Mouse (Mus musculus): ENCODE results near the gene Numbl. TPM values are rescaled to one million over a fixed set of nuclear protein-coding genes. Genes with fewer than 3 reads are reported as not detected.

Gene Numbl
- polyA plus RNA-seq, 1 experiment: 108 TPM

DNA sequence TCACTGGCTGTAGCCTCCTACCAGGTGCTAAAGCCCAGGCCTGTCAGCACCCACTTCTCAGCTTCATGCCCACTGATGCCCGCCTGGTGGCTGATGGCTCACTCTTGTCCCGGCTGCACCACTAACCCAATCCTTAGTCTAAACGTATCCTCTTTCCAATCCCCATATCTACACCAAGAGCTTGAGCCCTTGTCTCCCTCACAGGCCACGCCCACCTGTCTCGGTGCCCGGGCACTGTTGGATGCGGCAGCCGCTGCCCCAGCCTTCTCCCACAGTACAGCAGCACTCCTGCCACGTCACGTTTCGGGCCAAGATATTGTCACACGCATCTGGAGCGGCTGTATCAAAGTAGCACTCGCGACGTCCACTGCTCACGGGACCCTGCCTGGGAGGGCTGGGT lies 52.1 kb downstream of the Numbl start:
- TF ChIP-seq POLR2A (IDR thresholded peaks at IDR 0.05; ENCODE audit: extremely low read depth, insufficient read depth, low read length): no peak
- TF ChIP-seq CTCF (IDR thresholded peaks at IDR 0.05; ENCODE audit: extremely low read depth, insufficient read depth, low read length): no peak
- Histone ChIP-seq H3K4me3 (ENCODE audit: insufficient read depth, low read length) (no peak overlapping the region), H3K27ac (ENCODE audit: insufficient read depth, low read length) (no peak overlapping the region)

DNA sequence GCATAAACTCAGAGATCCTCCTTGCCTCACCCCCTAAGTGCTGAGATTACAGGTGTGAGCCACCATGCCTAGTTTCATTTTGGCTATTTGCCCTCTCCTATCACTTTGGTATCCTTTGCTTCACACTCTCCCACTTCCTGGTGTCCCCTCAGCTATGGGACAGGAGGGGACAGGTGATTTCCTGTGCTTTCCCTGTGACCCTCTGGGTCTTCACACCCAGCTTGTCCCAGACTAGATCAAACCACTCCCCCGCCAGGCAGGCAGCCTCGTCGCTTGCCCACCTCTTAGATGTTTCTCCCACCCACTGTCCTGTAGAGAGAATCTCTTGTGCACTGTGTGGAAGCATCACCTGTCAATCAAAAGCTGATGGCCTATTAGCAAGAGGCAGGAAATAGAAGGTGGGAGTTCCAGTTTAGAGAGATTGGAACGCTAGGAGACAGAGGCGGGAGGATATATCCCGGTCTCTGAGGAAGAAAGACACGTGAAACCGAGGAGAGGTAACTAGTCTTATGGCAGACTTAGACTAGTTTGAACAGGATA lies 52.8 kb downstream of the Numbl start:
- Histone ChIP-seq H3K4me1 (ENCODE audit: control insufficient read depth, insufficient read depth, low read length) (no peaks in the 10 kb centered on the region), H3K27ac (ENCODE audit: insufficient read depth, low read length) (no peak overlapping the region), H3K4me3 (ENCODE audit: insufficient read depth, low read length) (no peak overlapping the region)
- TF ChIP-seq POLR2A (IDR thresholded peaks at IDR 0.05; ENCODE audit: extremely low read depth, insufficient read depth, low read length): no peak
- TF ChIP-seq CTCF (IDR thresholded peaks at IDR 0.05; ENCODE audit: extremely low read depth, insufficient read depth, low read length): no peak

More for the DNA sequence above, 52.1 kb downstream of the Numbl start:
- H3K4me1 ChIP-seq (ENCODE audit: control insufficient read depth, insufficient read depth, low read length): no peaks in the 10 kb centered on the region

DNA sequence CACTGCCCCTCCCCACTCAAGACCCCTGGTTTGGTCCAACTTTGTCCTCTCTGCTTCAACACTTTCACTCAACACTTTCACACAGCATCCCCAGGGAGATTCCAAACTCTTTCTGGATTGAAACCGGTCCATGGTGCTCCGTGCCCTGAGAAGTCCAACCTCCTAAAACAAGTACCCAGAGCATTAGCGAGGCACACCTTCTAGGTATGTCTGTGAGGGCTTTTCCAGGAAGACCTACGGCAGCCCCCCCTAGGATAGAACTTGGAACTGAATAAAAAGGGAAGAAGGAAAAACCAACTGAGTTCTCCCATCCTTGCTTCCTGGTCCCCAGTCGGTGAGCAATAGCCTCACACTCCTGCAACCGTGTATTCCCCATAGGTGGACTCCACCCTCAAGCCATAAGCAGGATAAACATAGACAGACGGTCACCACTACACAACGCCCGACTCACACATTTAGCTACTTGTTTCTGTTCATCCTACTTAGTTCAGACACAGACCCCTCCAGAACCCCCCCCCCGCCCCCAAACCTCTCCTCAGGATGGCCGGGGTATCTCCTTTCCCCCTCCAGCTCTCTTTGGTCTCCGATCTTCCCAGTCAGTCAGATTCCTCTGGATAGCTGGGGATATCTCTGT lies 53.5 kb downstream of the Numbl start:
- TF ChIP-seq CTCF (IDR thresholded peaks at IDR 0.05; ENCODE audit: extremely low read depth, insufficient read depth, low read length) (no peak), POLR2A (IDR thresholded peaks at IDR 0.05; ENCODE audit: extremely low read depth, insufficient read depth, low read length) (no peak)
- H3K4me3 ChIP-seq (ENCODE audit: insufficient read depth, low read length): no peak overlapping the region
- no peak overlapping the region for H3K27ac ChIP-seq (ENCODE audit: insufficient read depth, low read length)
- no peaks in the 10 kb centered on the region for H3K4me1 ChIP-seq (ENCODE audit: control insufficient read depth, insufficient read depth, low read length)

DNA sequence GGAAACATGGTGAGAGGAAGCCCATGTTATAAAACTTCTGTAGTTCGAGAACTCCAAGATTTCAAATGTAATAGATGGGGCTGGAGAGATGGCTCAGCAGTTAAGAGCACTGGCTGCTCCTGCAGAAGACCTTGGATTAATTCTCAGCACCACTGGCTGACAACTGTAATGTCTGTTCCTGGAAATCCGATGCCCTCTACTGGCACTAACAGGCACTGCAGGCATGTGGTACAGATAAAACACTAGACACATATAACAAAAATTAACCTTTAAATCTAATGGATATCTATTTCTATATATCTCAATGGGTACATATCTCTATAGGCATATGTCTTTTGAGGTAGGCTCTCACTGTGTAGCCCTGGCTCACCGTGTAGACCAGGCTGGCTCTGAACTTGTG lies 56.2 kb downstream of the Numbl start:
- TF ChIP-seq CTCF (IDR thresholded peaks at IDR 0.05; ENCODE audit: extremely low read depth, insufficient read depth, low read length): no peak
- no peak for TF ChIP-seq POLR2A (IDR thresholded peaks at IDR 0.05; ENCODE audit: extremely low read depth, insufficient read depth, low read length)
- H3K4me1 ChIP-seq (ENCODE audit: control insufficient read depth, insufficient read depth, low read length): no peaks in the 10 kb centered on the region
- H3K27ac ChIP-seq (ENCODE audit: insufficient read depth, low read length): no peak overlapping the region
- no peak overlapping the region for H3K4me3 ChIP-seq (ENCODE audit: insufficient read depth, low read length)

DNA sequence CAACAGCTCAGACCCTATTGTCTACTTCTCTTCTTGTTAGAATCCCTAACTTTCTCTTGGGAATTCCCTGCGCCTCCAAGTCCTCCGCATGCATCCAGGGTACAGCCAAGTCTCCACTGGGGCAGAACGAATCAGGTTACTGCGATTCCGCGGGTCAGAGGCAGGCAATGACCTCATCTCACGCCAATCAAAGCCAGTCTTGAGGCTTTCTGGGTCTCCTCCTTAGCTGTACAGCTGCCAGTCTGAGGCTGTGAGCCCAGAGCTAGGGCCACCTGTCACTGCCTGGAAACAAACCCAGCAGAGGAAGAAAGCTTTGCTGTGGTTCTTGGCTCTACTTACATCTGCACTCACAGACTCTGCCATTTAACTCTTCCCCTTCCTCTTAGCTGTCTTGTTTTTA lies 57.7 kb downstream of the Numbl start:
- no peak for TF ChIP-seq POLR2A (IDR thresholded peaks at IDR 0.05; ENCODE audit: extremely low read depth, insufficient read depth, low read length)
- TF ChIP-seq CTCF (IDR thresholded peaks at IDR 0.05; ENCODE audit: extremely low read depth, insufficient read depth, low read length): no peak

DNA sequence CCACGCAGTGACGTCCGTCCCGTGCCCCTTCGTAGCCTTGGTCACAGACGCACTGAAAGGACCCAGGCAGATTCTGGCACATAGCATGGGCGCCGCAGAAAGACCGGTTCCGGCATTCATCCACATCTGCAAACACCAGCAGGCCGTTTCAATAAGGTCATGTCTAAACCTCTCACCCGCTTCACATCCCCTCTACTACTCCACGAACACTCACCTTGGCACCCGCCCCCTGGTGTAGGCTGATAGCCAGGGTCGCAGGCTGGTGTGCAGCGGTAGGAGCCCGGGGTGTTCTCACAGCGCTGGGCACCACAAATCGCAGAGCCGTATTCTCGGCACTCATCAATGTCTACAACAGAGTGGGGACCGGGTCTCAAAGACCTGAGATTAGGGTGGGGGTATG lies 61.2 kb downstream of the Numbl start:
- no peak overlapping the region for H3K27ac ChIP-seq (ENCODE audit: insufficient read depth, low read length)
- TF ChIP-seq POLR2A (IDR thresholded peaks at IDR 0.05; ENCODE audit: extremely low read depth, insufficient read depth, low read length): no peak
- no peak for TF ChIP-seq CTCF (IDR thresholded peaks at IDR 0.05; ENCODE audit: extremely low read depth, insufficient read depth, low read length)
- no peaks in the 10 kb centered on the region for H3K4me1 ChIP-seq (ENCODE audit: control insufficient read depth, insufficient read depth, low read length)
- H3K4me3 ChIP-seq (ENCODE audit: insufficient read depth, low read length): no peak overlapping the region

More for the DNA sequence above, 57.7 kb downstream of the Numbl start:
- H3K27ac ChIP-seq (ENCODE audit: insufficient read depth, low read length): no peak overlapping the region
- H3K4me3 ChIP-seq (ENCODE audit: insufficient read depth, low read length): no peak overlapping the region
- no peaks in the 10 kb centered on the region for H3K4me1 ChIP-seq (ENCODE audit: control insufficient read depth, insufficient read depth, low read length)

DNA sequence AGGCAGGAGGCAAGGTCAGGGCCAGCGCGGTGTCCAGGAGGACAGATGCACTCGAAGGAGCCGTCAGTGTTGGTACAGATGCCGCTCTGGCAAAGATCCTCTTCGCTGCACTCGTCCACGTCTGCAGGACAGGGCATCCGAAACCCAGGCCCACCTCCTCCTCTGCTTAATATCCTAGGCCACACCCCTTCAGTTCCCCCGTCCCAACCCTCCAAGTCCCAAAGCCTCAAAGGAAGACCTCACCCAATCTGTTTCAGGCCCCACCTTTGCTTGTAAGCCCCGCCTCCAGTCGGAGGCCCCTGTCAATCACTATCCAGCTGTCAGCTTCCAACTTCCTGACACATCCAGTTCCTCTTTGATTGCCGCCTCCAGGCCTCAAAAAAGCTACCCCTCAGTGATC lies 64.1 kb downstream of the Numbl start:
- no peak for TF ChIP-seq POLR2A (IDR thresholded peaks at IDR 0.05; ENCODE audit: extremely low read depth, insufficient read depth, low read length)
- no peak for TF ChIP-seq CTCF (IDR thresholded peaks at IDR 0.05; ENCODE audit: extremely low read depth, insufficient read depth, low read length)
- Histone ChIP-seq H3K4me1 (ENCODE audit: control insufficient read depth, insufficient read depth, low read length) (0 out of 2 replicates have a peak, but pooled peaks cover 2% of the 10 kb centered on the region), H3K4me3 (ENCODE audit: insufficient read depth, low read length) (no peak overlapping the region), H3K27ac (ENCODE audit: insufficient read depth, low read length) (no peak overlapping the region)

DNA sequence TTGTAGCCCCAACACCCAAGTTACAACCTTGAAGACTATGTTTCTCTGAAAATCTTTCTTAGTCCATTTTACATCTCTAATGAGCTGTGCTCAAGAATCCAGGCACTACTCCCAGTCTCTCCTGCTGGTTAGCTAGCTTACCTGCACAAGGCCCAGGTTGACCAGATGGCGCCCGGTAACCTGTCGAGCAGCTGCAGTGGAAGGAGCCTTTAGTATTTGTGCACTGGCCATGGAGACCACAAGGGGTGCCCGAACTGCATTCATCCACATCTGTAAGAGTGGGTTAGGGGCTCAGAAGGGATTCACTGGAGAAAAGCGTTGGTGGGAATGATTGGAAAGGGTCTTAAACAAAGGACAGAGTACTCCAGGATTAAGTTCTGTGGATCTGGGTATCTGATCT lies 64.8 kb downstream of the Numbl start:
- no peak overlapping the region for H3K27ac ChIP-seq (ENCODE audit: insufficient read depth, low read length)
- TF ChIP-seq CTCF (IDR thresholded peaks at IDR 0.05; ENCODE audit: extremely low read depth, insufficient read depth, low read length) (no peak), POLR2A (IDR thresholded peaks at IDR 0.05; ENCODE audit: extremely low read depth, insufficient read depth, low read length) (no peak)
- 0 out of 2 replicates have a peak, but pooled peaks cover 2% of the 10 kb centered on the region for H3K4me1 ChIP-seq (ENCODE audit: control insufficient read depth, insufficient read depth, low read length)
- H3K4me3 ChIP-seq (ENCODE audit: insufficient read depth, low read length): no peak overlapping the region

DNA sequence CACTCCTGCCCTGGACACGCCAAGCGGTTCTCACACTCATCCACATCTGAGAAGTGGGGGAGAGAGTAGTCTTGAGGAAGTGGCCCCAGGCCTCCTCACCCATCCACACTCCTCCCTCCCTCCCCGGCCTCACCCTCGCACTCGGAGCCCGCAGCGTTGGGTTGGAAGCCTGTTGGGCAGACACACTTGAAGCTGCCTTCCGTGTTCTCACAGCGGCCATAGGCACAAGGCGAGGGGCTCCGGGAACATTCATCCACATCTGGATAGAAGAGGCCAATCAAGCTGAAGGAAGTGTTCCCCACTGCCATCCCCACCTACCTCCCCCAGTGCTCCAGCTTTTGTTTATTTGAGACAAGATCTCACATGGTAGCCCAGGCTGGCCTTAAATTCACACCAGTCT lies 65.9 kb downstream of the Numbl start:
- no peak overlapping the region for H3K27ac ChIP-seq (ENCODE audit: insufficient read depth, low read length)
- TF ChIP-seq POLR2A (IDR thresholded peaks at IDR 0.05; ENCODE audit: extremely low read depth, insufficient read depth, low read length) (no peak), CTCF (IDR thresholded peaks at IDR 0.05; ENCODE audit: extremely low read depth, insufficient read depth, low read length) (no peak)
- H3K4me3 ChIP-seq (ENCODE audit: insufficient read depth, low read length): no peak overlapping the region
- H3K4me1 ChIP-seq (ENCODE audit: control insufficient read depth, insufficient read depth, low read length): 0 out of 2 replicates have a peak, but pooled peaks cover 2% of the 10 kb centered on the region

DNA sequence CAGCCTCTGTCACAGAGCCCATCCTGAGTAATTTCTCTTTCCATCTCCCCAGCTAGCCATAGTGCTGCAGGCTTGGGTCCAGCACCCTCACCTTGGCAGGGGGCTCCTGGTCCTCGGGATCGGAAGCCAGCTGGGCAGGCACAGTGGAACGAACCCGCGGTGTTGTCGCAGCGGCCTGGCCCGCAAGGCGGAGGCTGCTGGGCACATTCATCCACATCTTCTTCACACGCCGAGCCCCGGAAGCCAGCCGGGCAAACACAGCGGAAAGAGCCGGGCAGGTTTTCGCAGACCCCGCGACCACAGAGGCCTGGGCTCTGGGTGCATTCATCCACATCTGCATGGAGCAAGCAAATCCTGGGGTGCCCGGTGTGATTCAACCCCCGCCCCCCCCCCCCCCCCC lies 66.7 kb downstream of the Numbl start:
- H3K4me1 ChIP-seq (ENCODE audit: control insufficient read depth, insufficient read depth, low read length): peaks cover 2% of the 10 kb centered on the region; the same call in 1 of the 2 replicates
- no peak overlapping the region for H3K27ac ChIP-seq (ENCODE audit: insufficient read depth, low read length)
- no peak overlapping the region for H3K4me3 ChIP-seq (ENCODE audit: insufficient read depth, low read length)
- TF ChIP-seq POLR2A (IDR thresholded peaks at IDR 0.05; ENCODE audit: extremely low read depth, insufficient read depth, low read length): no peak
- TF ChIP-seq CTCF (IDR thresholded peaks at IDR 0.05; ENCODE audit: extremely low read depth, insufficient read depth, low read length): no peak
